In genomic region chr5:47820936-47821335, GRCm38 (mm10) we compare ENCODE assay signal across 17 mouse cellular contexts.
"Had no signal": no experiment of that assay in that cellular context is flagged by ENCODE, and none has a peak within 500 bp of the region (broad histone marks: within the 10 kb centered on the region; RNA-seq: fewer than 3 reads in every experiment).

No protein-coding gene starts in this region.

- ATAC-seq: lung, postnatal 0 days; midbrain, embryonic 13.5 days; midbrain, embryonic 15.5 days had no signal

- DNase-seq: lung, adult 2 months; lung, postnatal 14 days; lung, postnatal 36 days; right cerebral cortex, postnatal 14 days; thymus, adult 2 months; thymus, postnatal 25 days; thymus, postnatal 4 days had no signal

- H3K4me3 ChIP-seq: lung, embryonic 15.5 days; megakaryocyte, embryonic 14.5 days; midbrain, embryonic 13.5 days; midbrain, embryonic 15.5 days; neural tube, embryonic 12.5 days; stomach, embryonic 15.5 days had no signal

- H3K9ac ChIP-seq: lung, embryonic 15.5 days; midbrain, embryonic 13.5 days; midbrain, embryonic 15.5 days; neural tube, embryonic 12.5 days; stomach, embryonic 15.5 days had no signal

- H3K27me3 ChIP-seq: lung, embryonic 15.5 days; megakaryocyte, embryonic 14.5 days; midbrain, embryonic 13.5 days; midbrain, embryonic 15.5 days; neural tube, embryonic 12.5 days; stomach, embryonic 15.5 days had no signal

- H3K27ac ChIP-seq: lung, embryonic 15.5 days; macrophage; midbrain, embryonic 13.5 days; midbrain, embryonic 15.5 days; neural tube, embryonic 12.5 days; stomach, embryonic 15.5 days; stomach, postnatal 0 days had no signal

- H3K36me3 ChIP-seq: lung, embryonic 15.5 days; midbrain, embryonic 13.5 days; midbrain, embryonic 15.5 days; neural tube, embryonic 12.5 days; stomach, embryonic 15.5 days had no signal

- H3K9me3 ChIP-seq: lung, embryonic 15.5 days; megakaryocyte, embryonic 14.5 days; midbrain, embryonic 13.5 days; midbrain, embryonic 15.5 days; neural tube, embryonic 12.5 days; stomach, embryonic 15.5 days had no signal

- H3K4me2 ChIP-seq: lung, embryonic 15.5 days; midbrain, embryonic 11.5 days; midbrain, embryonic 13.5 days; midbrain, embryonic 15.5 days; neural tube, embryonic 12.5 days; stomach, embryonic 15.5 days had no signal

- H3K4me1 ChIP-seq: lung, embryonic 15.5 days; megakaryocyte, embryonic 14.5 days; midbrain, embryonic 13.5 days; midbrain, embryonic 15.5 days; neural tube, embryonic 12.5 days; stomach, embryonic 15.5 days had no signal
